Mouse (Mus musculus): ENCODE results near the gene Arid4a. TPM values are rescaled to one million over a fixed set of nuclear protein-coding genes. Genes with fewer than 3 reads are reported as not detected.

Gene Arid4a
- polyA plus RNA-seq, 1 experiment from 2014 or later, result 34.0 TPM

- Histone ChIP-seq H3K9me3 (no peaks in the 10 kb centered on the region), H3K36me3 (peaks cover 74% of the 10 kb centered on the region), H3K27ac (no peak overlapping the region), H3K4me1 (no peaks in the 10 kb centered on the region), H3K9ac (no peak overlapping the region), H3K27me3 (no peaks in the 10 kb centered on the region), H3K4me3 (no peak overlapping the region), H3K4me2 (replicated peaks) (no peak overlapping the region)
- ATAC-seq (ENCODE audit: insufficient number of reproducible peaks, insufficient read depth, low FRiP score, low TSS enrichment), result no peak
- 95% methylated on average over 7 of the region's 7 CpGs for WGBS
Measured at GRCm38 (mm10) chr12:70984855-70985550, 30.8 kb upstream of the Arid4a start.

GRCm38 (mm10) chr12:70997225-70997624 is 18.6 kb upstream of the Arid4a start:
- no peaks in the 10 kb centered on the region for H3K9me3 ChIP-seq
- H3K27me3 ChIP-seq, result no peaks in the 10 kb centered on the region
- no peak overlapping the region for H3K4me2 ChIP-seq (replicated peaks)
- H3K4me3 ChIP-seq, result no peak overlapping the region
- WGBS, result 89% methylated on average over 5 of the region's 5 CpGs
- peaks cover 42% of the 10 kb centered on the region for H3K36me3 ChIP-seq
- ATAC-seq (ENCODE audit: insufficient number of reproducible peaks, insufficient read depth, low FRiP score, low TSS enrichment), result no peak
- H3K4me1 ChIP-seq, result no peaks in the 10 kb centered on the region
- H3K27ac ChIP-seq, result no peak overlapping the region
- H3K9ac ChIP-seq, result no peak overlapping the region

GRCm38 (mm10) chr12:70999423-70999903 is 16.3 kb upstream of the Arid4a start:
- H3K36me3 ChIP-seq, result peaks cover 40% of the 10 kb centered on the region

DNA sequence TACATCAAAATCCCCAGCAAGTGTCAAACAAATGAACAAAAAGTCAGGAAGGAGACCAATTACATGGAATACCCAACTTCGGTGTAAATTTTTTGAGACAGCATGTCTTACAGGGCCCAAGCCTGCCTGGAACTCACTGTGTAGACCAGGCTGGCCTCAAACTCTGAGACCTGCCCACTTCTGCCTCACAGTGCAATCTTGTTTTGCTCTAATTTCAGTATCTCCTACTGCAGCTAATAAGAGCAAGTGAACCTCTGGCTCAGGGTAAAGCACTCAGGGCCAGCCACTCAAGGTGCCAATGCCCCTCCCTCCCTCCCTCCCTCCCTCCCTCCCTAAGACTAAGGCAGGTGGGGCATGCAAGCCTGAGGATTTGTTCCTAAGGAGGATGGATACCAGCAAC is 15.4 kb upstream of the Arid4a start:
- Histone ChIP-seq H3K27ac (no peak overlapping the region), H3K9me3 (no peaks in the 10 kb centered on the region), H3K4me3 (no peak overlapping the region), H3K4me2 (replicated peaks) (no peak overlapping the region), H3K4me1 (no peaks in the 10 kb centered on the region), H3K36me3 (peaks cover 44% of the 10 kb centered on the region), H3K9ac (no peak overlapping the region), H3K27me3 (no peaks in the 10 kb centered on the region)
- WGBS, result 91% methylated on average over 1 of the region's 1 CpGs
- no peak for ATAC-seq (ENCODE audit: insufficient number of reproducible peaks, insufficient read depth, low FRiP score, low TSS enrichment)

More at GRCm38 (mm10) chr12:70999423-70999903, 16.3 kb upstream of the Arid4a start:
- no peak for ATAC-seq (ENCODE audit: insufficient number of reproducible peaks, insufficient read depth, low FRiP score, low TSS enrichment)
- H3K9me3 ChIP-seq, result no peaks in the 10 kb centered on the region
- no peak overlapping the region for H3K27ac ChIP-seq
- H3K4me3 ChIP-seq, result no peak overlapping the region
- no peaks in the 10 kb centered on the region for H3K27me3 ChIP-seq
- H3K4me1 ChIP-seq, result no peaks in the 10 kb centered on the region
- WGBS, result 65% methylated on average over 5 of the region's 5 CpGs
- no peak overlapping the region for H3K9ac ChIP-seq
- no peak overlapping the region for H3K4me2 ChIP-seq (replicated peaks)

DNA sequence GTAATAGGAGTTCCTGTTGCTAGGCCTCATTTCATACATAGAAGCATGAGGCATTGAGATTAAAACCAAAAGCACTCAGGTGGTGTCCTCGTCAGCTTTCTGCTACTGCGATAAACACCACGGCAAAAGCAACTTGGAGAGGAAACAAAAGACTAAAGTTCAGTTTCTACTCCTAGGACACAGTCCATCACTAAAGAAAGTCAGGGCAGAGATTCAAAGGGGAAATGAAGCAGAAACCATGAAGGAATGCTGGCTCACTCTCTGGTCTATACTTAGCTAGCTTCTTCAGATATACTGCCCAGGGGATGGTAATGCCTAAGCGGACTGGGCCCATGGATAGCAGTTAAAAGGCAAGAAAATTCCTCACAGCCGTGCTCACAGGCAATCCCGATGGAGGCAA is 14.3 kb upstream of the Arid4a start:
- no peak overlapping the region for H3K4me2 ChIP-seq (replicated peaks)
- H3K27me3 ChIP-seq, result no peaks in the 10 kb centered on the region
- peaks cover 45% of the 10 kb centered on the region for H3K36me3 ChIP-seq
- no peaks in the 10 kb centered on the region for H3K9me3 ChIP-seq
- H3K27ac ChIP-seq, result no peak overlapping the region
- no peak for ATAC-seq (ENCODE audit: insufficient number of reproducible peaks, insufficient read depth, low FRiP score, low TSS enrichment)
- H3K4me1 ChIP-seq, result no peaks in the 10 kb centered on the region
- H3K4me3 ChIP-seq, result no peak overlapping the region
- H3K9ac ChIP-seq, result no peak overlapping the region
- 82% methylated on average over 6 of the region's 6 CpGs for WGBS

GRCm38 (mm10) chr12:71003760-71004426 is 11.9 kb upstream of the Arid4a start:
- Histone ChIP-seq H3K27me3 (no peaks in the 10 kb centered on the region), H3K4me3 (no peak overlapping the region), H3K4me1 (no peaks in the 10 kb centered on the region), H3K27ac (no peak overlapping the region), H3K9ac (no peak overlapping the region), H3K4me2 (replicated peaks) (no peak overlapping the region), H3K9me3 (no peaks in the 10 kb centered on the region), H3K36me3 (peaks cover 56% of the 10 kb centered on the region)
- WGBS, result 87% methylated on average over 5 of the region's 6 CpGs
- ATAC-seq (ENCODE audit: insufficient number of reproducible peaks, insufficient read depth, low FRiP score, low TSS enrichment), result no peak

DNA sequence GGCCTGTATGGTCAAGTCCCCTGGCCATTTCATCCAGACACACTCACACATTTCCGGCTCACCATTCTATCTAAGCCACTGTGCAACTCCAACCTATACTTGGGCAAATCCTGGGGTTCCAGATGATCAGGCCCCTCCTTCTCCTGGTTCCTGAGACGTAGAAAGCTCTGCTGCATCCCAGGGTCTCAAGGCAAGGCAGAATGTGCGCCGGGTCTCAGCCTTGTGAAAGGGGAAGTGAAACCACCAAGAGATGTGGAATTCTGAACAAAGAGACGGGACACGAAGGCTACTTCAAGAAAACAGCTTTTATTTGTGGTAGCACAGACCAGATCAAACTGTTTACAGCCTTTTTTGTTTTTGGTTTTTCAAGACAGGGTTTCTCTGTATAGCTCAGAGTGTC is 9.6 kb upstream of the Arid4a start:
- Histone ChIP-seq H3K4me1 (no peaks in the 10 kb centered on the region), H3K9me3 (no peaks in the 10 kb centered on the region), H3K27ac (no peak overlapping the region), H3K36me3 (peaks cover 61% of the 10 kb centered on the region), H3K4me3 (no peak overlapping the region), H3K4me2 (replicated peaks) (no peak overlapping the region), H3K9ac (no peak overlapping the region), H3K27me3 (no peaks in the 10 kb centered on the region)
- WGBS, result 92% methylated on average over 6 of the region's 6 CpGs
- ATAC-seq (ENCODE audit: insufficient number of reproducible peaks, insufficient read depth, low FRiP score, low TSS enrichment), result no peak

DNA sequence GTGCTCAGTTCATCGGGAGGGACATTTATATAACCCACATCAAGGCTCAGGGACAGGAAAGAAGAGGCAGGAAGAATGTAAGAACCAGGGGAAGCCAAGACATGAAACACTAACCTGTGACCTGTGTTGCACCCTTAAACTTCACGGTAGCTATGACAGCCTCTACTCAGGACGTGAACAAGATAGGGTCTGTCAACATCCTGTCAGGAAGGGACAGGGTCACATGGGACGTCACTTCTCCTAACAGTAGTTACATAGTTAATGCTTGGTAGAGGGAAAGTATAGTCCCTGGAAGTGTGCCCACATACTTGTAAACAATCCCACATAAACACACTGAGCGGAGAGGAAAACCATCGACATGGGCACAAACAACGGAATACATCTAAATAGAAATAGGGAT is 8.9 kb upstream of the Arid4a start:
- 86% methylated on average over 7 of the region's 7 CpGs for WGBS
- Histone ChIP-seq H3K4me1 (no peaks in the 10 kb centered on the region), H3K4me3 (no peak overlapping the region), H3K9me3 (no peaks in the 10 kb centered on the region), H3K27ac (no peak overlapping the region), H3K4me2 (replicated peaks) (no peak overlapping the region), H3K36me3 (peaks cover 62% of the 10 kb centered on the region), H3K27me3 (no peaks in the 10 kb centered on the region), H3K9ac (no peak overlapping the region)
- no peak for ATAC-seq (ENCODE audit: insufficient number of reproducible peaks, insufficient read depth, low FRiP score, low TSS enrichment)

DNA sequence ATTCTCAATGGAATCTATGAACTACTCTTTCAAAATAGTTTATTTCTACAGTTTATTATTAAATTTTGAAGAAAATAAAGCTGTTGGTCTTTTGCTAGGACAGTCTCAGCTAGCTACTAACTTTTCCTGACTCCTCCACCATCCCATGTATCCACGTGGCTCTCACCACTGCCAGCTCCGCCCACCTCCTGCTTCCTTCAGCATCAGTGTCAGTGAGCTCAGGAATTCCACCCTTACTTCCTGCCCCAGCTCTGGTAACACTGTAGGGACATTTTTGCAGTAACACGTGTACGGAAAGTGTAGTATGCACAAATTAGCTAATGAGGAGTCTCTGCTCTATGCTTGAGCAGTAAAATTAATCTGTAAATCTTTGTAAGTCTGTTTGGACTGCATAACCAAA is 6.0 kb upstream of the Arid4a start:
- Histone ChIP-seq H3K36me3 (peaks cover 53% of the 10 kb centered on the region), H3K4me1 (peaks cover 9% of the 10 kb centered on the region; the same call in 1 of the 2 replicates), H3K9me3 (no peaks in the 10 kb centered on the region), H3K27me3 (no peaks in the 10 kb centered on the region), H3K4me3 (no peak overlapping the region), H3K9ac (no peak overlapping the region), H3K4me2 (replicated peaks) (no peak overlapping the region), H3K27ac (no peak overlapping the region)
- no peak for ATAC-seq (ENCODE audit: insufficient number of reproducible peaks, insufficient read depth, low FRiP score, low TSS enrichment)
- 49% methylated on average over 4 of the region's 4 CpGs for WGBS

DNA sequence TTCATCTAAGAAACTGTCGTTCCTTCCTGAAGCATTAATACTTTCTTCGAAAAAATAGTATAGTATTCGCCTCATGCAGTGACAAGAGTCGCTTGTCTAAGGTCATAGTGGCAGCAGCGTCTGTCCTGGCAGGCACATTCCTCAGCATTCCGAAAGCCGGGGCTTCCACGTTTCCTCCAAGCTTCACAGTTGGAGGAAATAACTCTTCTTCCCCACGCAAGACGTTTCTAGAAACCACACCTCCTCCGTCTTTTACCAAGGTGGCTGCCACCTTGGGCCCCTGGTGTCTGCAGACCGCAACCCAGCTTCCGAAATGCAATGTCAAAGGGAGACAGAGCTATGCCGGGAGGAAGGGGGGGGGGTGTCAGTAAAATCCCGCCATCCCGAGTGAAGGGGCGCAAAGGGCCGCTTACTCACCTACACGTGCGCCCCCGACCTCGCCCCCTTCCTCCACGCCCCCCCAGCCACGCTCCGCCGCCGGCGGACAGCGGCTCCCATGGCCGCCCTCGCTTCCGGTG is 886 bp upstream of the Arid4a start:
- WGBS, result 1% methylated on average over 28 of the region's 32 CpGs
- Histone ChIP-seq H3K9ac (peak overlapping the region; percentile 76), H3K9me3 (no peaks in the 10 kb centered on the region), H3K27me3 (no peaks in the 10 kb centered on the region), H3K4me3 (peak overlapping the region; percentile 98), H3K4me1 (peaks cover 14% of the 10 kb centered on the region; the same call in 1 of the 2 replicates), H3K4me2 (replicated peaks) (peak overlapping the region; percentile 79), H3K27ac (peak overlapping the region; percentile 98), H3K36me3 (peaks cover 17% of the 10 kb centered on the region)
- ATAC-seq (ENCODE audit: insufficient number of reproducible peaks, insufficient read depth, low FRiP score, low TSS enrichment), result no peak

DNA sequence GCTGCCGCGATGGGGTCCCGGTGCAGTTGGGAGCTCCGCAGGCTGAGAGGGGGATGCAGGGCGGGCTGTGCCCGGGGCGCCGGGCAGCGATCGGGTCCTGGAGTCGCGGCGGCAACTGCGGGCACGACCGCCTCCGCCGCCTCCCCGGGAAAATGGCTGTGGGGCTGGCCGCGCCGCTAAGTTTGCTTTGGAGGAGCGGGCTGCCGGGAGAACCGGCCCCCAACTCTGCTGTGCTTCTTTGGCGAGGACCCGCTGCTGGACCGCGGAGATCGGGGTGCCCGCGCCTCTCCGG is 367 bp downstream of the Arid4a start:
- peaks cover 20% of the 10 kb centered on the region for H3K36me3 ChIP-seq
- H3K4me3 ChIP-seq, result peak overlapping the region; percentile 98
- peak overlapping the region; percentile 97 for H3K27ac ChIP-seq
- peak overlapping the region; percentile 60 for H3K4me2 ChIP-seq (replicated peaks)
- WGBS, result 0% methylated on average over 32 of the region's 33 CpGs
- peak overlapping the region; percentile 91 for H3K9ac ChIP-seq
- H3K9me3 ChIP-seq, result no peaks in the 10 kb centered on the region
- peaks cover 14% of the 10 kb centered on the region; the same call in 1 of the 2 replicates for H3K4me1 ChIP-seq
- H3K27me3 ChIP-seq, result no peaks in the 10 kb centered on the region
- no peak for ATAC-seq (ENCODE audit: insufficient number of reproducible peaks, insufficient read depth, low FRiP score, low TSS enrichment)

Measured in embryonic facial prominence, embryonic 12.5 days (tissue).